Mouse (Mus musculus) heart, adult 18-20 months (tissue): ENCODE measurements around the gene Rpp25. TPM values are rescaled to one million over a fixed set of nuclear protein-coding genes. Genes with fewer than 3 reads are reported as not detected.

ENCODE experiments used
- DNase-seq, 2 experiments: peaks; one replicate each; pipeline ENCODE4 v3.0.0; 2021 to 2022; ENCODE audit warnings: mixed read lengths in 1 of 2
- long read RNA-seq, 2 experiments: library from polyadenylated mRNA; stranded (forward); transcript quantifications; one replicate each; pipeline ENCODE4 v2.0.0; 2021
- total RNA-seq, 2 experiments: library from RNA; stranded (reverse); gene quantifications; 2 replicates each; pipeline ENCODE4 v1.2.3; 2021

Gene Rpp25
- 1 to 10 TPM in 1 of 2 experiments, under 1 TPM in 1; 0.92 to 2.0 TPM for total RNA-seq
- long read RNA-seq, experiment 1, partial matches to known transcripts: 0 of 2 reads
- long read RNA-seq, experiment 1, other reads (novel, unspliced or antisense): 0 of 2 reads
- long read RNA-seq, experiment 2: 0 reads

DNA sequence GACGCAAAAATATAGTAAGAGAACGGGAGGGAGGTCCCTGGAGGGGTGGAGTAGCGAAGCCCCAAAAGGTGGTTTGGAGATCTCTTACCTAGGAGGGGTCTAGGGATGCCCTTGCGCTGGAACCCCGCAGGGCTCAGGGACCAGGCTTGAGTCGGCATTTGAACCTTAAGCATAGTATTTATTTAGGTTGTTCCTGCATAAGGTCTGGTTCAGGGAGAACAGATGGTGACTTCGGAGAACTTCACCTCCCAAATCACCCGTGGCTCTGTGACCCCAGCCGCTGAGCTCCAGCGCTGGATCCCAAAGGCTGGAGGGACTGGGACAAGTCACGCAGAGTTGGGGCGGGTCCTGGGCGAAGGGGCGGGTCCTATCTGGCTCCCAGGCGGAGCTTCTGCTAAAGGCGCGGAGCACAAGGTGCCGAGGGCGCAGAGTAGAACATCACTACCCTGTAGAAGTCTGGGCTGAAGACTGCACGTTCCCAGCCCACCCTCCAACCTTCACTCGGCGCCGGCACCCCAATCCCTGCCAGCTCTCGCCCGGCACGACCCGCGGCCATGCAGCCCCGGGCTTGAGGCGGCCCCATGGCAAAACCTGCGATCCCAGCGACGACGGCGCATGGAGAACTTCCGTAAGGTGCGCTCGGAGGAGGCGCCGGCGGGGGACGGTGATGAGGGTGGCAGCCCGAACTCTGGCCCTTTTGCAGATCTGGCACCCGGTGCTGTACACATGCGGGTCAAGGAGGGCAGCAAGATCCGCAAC is at the start of gene Rpp25:
Rpp25 (plus strand) TSS at position 405 of the 759 bp plus-strand sequence.
- peak; percentile 75 to 85 for DNase-seq

DNA sequence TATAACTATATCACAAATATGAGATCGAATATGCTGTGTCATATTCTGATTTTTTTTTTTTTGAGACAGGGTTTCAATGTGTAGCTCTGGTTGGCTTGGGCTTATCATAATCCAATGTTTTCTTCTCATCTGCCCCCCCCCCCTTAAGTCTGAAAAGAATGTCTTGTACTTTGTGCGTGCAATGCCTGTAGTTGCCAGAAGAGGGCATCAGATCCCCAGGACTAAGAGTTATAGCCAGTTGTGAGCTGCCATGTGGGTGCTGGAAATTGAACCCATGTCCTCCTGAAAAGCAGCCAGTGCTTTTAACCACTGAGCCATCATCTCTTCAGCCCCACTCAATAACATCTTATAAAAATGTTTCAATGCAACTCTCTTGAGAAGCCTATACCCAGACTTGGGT is 44.1 kb upstream of the Rpp25 start:
- DNase-seq: no peak

DNA sequence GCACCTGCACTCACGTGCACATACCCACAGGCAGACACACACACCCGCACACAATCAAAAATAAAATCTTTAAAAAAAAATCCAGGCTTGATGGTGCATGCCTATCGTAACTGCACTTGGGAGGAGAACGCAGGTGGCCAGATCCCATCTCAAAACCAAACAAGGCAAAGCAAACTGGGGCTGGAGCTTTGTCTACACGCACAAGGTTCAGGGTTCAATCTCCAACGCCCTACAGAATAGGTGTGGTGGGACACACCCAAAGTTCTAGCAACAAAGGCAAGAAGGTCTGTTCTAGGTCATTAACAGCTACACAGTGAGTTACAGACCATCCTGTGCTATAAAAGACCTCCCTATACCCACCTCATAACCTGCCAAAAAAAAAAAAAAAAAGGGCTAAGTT is 41.0 kb upstream of the Rpp25 start:
- DNase-seq: no peak

DNA sequence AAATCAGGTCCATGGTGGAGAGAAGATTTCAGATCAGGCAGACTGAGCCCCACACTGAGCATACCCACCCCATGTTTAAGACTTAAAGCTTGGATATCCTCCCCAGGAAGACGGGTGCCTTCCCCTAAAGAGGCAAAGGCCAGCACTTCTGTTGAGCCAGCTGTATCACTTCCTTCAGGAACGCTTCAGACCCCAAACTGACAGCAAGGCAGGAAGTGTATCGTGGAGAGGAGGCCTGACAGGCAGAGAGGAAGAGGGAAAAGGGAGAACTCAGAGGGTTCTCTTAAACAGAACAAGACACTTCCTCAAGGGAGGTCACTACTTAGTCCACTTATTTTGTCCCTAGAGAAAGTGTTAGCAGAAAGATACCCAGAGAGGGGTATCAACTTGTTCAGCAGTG is 37.7 kb upstream of the Rpp25 start:
- peak; percentile 7 to 36 for DNase-seq

DNA sequence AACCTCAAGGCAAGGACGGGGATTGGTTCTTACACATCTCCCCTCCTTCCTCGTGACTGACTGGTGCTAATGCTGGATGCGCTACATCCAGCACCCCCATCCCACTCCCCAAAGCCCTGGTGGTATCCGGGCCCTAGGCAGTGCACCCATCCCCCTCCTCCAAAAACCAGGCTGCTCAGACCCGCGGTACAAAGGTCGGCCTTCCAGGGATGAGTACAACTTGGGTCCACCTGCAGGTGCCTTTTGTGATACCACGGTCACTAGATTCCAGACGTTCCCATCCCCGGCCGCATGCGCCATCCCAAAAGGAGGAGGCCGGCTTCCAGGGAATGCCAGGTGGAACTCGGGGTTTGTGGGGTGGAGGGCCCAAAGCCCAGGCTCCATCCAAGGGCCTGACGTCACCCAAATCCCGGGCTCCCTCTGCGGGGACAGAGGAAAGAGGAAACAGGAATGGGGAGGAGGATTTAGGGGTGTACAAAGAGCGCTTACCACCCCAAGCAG is 36.5 kb upstream of the Rpp25 start:
- DNase-seq: peak in 1 of 2 experiments; percentile 10

DNA sequence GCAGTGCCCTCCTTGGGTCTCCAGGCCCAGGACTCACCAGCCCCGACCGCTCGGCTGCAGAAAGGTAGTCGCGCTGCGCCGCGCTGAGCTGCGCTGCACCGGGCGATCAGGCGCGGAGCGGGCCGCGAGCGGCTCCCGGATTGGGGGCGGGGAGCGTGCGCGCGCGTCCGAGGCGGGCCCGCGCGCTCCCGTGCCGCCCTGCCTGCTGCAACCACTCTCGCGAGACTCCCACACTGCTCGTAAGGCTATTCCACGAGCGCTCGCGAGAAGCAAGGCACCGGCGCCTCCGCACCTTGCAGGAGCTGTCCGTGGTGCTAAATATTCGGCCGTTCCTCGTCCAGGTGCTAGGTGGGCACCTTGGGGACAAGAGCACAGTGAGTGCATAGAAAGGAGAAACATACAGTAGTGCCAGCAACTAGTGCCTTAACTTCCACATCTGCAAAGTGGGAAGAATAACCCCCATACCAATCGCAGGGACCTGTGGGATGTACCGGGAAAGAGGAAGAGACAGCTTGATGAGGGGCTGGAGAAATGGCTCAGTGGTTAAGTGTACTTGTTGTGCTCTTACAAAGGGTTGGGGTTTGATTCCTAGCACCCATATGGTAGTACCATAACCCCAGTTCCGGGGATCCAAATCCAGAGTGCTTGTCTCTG is 35.8 kb upstream of the Rpp25 start, which contains the start of gene Scamp5:
Scamp5 (minus strand) TSS at position 165 of the 654 bp plus-strand sequence.
- DNase-seq: peak; percentile 90

DNA sequence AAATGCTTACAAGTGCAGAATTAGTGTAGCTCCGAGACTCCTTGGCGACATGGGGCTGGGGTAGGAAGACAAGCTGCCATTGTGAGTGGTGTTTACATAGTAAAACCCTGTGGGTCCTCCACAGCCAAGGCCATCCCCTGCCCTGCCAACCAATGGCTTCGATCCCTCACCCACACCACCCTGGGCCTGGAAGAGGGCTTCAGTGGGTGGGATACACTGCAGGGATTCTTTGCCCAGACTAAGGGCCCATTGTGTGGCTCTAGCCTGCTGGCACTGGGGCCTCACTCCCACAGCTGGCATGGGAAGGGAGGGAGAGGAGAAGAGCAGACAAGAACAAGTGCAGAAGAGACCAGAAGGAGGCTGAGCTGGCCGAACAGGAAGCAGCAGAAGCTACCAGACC is 34.9 kb upstream of the Rpp25 start:
- no peak for DNase-seq

DNA sequence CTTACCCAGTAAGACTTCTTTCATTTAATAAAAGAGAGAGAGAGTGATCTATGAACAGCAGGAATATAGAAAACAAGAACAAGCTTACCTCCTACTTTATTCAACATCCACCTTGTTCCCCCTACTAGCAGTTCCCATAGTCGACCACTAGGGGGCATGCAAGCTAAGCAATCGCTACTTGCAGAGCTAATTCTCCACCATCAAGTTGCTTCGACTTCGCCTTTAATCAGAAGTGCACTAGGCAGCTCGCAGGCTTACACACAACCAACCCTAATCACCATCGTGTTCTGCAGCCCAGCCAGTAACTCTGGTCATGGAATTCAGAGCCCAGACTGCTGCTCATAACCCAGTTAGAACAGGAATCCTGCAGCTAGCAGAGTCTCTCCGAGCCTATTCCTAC is 18.1 kb upstream of the Rpp25 start:
- DNase-seq: peak; percentile 78 to 90

DNA sequence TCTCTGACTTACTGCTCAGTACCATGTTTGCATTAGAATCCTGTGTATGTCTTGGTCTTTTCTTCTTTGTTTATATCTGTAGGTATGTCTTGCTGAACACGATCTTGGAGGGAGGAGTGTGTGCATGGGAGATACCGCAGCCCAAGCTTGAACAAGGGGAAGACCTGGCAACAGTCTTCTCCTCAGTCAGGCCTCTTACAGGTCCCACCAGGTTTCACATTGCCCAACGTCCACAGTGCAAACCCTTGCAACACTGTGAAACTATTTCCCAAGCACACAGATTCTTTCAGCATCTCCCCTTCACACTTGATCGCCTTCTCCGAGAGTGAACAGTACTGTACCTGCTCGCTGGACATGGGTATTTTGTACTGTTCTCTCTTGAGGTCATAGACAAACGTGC is 16.0 kb upstream of the Rpp25 start:
- no peak for DNase-seq

DNA sequence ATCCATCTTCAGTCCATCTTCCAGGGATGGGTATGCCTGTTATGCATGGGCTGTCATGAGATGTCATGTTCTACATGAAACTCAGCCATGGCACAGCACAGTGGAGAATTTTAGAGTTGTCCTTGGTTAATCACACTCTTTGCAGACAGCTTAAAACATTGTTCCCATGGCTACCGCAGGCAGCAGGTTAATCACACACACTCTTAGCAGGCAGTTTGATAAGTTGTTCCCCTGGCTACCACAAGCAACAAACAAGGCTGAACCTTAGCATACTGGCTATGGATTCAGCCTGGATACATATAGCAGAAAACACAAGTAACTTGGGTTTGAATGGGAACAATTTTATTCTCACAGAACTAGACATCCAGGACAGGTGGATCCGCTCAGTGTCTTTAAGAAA is 10.3 kb upstream of the Rpp25 start:
- peak in 1 of 2 experiments; percentile 15 for DNase-seq

DNA sequence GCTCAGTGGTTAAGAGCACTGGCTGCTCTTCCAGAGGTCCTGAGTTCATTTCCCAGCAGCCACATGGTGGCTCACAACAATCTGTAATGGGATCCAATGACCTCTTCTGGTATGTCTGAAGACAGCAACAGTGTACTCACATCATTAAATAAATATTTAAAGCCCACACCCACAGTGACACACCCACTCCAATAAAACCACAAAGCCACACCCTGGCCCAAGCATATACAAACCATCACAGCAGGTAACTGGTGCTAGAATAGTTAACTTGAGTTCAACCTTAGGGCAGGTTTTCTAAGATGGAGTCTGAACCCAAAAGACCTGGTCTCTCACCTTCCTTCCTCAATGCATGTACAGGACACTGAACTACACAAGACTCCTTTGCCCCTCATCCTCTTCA is 8.9 kb upstream of the Rpp25 start:
- DNase-seq: no peak

DNA sequence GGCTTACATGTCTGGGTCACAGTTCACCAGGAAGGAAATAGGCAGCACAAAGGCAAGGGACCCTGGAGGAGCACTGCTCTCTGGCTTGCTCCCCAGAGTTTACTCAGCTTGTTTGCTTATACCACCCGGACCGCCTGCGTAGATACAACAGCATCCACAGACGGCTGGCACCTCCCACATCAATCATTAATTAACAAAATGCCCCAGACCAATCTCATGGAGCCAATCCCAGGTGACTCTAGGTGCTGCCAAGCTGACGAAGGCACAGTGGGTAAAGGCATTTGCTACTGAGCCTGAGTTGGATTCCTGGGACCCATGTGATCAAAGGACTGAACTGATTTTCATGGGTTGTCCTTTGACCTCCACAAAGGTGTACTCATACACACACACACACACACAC is 6.6 kb upstream of the Rpp25 start:
- no peak for DNase-seq

DNA sequence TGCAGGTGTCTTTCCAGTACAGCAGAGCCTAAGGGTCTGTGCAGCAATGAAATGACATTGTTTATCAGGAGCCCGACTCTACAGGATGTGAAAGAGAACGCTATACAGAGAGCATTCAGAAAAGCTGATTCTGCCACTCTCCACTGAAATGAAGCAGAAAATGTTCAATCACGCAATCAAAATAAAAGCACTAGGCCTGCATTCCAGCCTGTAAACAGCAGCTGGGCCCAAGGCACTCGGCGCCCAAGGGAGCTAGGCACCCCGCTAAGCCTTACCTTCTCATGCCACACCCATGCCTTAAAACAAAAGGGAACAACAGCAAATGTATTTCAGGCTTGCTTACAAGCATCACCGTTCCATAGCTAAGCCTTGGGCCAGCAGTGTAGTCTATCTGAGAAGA is 5.3 kb upstream of the Rpp25 start:
- DNase-seq: no peak

DNA sequence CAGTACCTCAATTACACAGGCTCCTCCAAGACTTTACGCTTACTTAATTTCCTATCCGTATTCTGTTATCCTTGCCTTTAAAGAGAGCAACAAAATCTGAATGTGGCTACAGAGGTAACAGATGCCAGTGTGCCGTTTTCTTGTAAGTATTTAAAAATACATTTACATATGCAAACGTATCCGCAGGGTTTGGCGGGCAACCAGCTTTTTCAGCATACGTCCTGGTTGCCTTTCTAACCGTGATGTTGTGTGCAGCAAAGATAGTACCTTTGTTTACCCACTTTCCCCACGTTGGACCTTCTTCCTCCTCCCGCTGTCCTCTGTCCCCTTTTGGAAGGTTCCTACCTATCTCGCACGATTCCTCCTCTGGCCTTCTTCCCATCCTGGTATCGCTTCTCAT is 2.4 kb upstream of the Rpp25 start:
- no peak for DNase-seq

DNA sequence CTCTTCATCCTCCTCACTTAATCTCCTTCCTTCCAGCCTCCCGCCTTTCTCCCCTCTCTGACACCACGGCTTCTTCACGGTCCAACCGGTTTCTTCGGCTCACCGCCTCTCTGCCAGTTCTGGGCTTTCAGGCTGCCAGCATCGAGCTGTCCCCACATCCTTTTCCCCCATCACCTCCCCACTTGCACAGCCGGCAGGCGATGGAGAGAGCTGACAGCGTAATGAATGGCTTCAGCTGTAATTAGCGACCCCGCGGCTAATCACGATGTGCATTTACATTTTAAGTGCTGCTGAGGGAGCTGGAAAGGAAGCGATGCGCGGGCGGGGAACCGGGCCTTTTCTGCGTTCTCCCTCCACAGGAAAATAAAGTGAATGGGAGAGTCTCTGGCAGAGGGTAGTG is 2.0 kb upstream of the Rpp25 start:
- DNase-seq: no peak

DNA sequence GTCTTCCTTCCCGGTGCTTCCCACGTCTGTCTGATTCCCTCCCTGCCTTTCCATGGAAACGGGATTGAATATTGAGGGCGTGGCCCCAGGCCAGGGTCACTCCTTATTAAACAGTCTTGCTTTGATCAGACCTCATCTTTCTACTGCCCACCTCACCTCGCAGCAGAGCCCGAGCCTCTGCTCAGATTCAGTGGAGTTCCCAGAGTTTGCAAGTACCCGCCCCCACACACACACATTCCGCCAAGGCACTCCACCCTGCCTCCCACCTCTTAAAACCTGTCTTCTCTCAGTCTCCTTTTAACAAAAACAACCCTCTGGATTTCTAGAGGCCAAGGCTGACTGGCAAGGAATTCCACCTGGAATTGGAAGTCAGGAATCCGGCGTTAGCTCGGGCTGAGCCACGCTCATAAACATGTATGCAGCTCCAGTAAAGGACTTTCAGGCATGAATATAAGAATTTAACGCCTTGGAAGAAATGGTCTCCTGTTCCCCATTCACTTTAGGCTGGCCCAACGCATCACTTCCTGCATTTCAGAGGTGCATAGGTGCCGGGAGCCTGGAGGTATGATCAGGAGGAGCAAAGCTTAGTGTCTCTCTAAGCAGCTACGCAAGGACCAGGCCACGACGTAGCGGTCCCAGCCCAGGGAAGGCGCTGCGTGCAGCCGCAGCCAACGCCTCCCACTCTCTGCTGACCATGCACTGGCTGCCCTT is 760 bp upstream of the Rpp25 start:
- peak; percentile 27 to 31 for DNase-seq

DNA sequence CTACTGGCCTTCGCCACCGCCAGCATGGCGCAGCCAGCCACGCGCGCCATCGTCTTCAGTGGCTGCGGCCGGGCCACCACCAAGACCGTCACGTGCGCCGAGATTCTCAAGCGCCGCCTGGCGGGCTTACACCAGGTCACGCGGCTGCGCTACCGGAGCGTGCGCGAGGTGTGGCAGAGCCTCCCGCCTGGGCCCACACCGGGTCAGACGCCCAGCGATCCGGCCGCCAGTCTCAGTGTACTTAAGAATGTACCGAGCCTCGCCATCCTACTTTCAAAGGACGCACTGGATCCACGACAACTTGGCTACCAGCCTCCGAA is 515 bp downstream of the Rpp25 start:
- peak; percentile 54 to 69 for DNase-seq

DNA sequence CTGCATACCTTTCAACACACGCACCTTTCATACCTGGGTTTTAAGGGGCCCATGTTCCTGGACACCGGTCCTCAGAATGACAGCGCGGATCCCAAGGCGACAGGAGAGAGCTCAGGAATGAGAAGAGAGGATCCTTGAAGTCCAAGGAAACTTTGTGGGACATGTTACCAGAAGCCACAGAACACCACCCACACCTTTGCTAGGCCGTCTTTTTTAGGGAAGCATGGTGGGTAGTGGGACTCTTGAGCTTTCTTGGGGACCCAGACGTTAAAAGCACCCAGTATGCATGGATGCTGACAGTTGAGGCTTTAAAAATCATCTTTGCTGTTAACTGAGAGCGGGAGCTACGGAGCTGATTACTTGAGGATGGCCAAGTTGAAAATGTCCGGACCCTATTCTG is 1.1 kb downstream of the Rpp25 start:
- DNase-seq: no peak

DNA sequence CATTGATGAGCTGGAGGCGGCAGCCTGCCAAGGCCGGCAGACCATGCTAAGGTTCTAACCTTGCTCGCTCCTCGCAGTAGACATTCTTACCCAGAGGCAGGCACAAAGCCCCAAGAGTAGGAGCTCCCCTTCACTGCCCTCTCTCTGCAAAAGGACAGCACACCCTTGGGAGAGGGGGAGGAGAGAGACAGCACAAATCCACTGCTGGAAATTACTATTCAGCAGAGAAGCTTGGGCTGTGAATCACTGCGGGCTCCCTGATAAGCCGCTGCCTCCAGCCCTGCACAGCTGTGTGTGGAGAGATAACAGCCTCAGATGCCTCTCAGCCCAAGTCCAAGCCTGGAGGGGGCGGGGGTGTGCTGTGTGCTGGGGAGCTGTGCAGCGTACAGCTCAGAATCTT is 1.9 kb downstream of the Rpp25 start:
- DNase-seq: peak; percentile 76 to 88

DNA sequence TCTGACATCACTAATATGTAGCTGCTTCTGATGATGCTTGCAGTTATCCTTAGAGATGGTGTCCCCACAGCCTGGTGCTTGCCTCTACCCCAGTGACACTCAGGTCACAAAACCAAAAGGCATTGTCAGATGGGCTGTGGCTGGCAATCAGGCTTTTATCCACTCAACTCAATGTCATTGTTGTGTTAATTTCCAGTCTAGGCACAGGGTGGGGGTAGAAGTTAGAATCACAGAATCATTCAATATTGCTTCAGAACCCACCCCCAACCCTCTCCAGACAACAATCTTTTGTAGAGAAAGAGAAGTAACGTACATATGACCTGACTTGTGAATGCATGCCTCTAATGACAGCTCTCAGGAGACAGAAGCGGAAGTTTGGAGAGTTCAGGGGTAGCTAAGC is 6.8 kb downstream of the Rpp25 start:
- DNase-seq: no peak

DNA sequence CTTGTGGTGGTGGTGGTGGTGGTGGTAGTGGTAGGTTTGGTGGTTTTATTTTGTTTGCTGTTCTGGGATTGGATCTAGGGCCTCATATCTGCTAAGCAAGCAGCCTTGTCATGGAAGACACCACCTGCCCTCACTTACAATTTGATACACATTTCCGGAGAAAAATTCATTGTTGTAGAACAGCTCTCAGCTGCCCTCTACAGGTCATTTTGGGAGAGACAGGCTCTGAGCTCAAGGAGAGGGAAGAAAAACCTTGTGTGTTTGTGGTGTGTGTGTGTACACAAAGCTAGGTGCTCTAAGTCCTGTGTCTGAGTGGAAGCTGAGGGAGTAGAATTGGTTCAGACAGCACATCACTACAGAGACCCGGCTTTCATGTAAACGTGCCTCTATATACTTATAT is 13.3 kb downstream of the Rpp25 start:
- DNase-seq: peak; percentile 49 to 86

DNA sequence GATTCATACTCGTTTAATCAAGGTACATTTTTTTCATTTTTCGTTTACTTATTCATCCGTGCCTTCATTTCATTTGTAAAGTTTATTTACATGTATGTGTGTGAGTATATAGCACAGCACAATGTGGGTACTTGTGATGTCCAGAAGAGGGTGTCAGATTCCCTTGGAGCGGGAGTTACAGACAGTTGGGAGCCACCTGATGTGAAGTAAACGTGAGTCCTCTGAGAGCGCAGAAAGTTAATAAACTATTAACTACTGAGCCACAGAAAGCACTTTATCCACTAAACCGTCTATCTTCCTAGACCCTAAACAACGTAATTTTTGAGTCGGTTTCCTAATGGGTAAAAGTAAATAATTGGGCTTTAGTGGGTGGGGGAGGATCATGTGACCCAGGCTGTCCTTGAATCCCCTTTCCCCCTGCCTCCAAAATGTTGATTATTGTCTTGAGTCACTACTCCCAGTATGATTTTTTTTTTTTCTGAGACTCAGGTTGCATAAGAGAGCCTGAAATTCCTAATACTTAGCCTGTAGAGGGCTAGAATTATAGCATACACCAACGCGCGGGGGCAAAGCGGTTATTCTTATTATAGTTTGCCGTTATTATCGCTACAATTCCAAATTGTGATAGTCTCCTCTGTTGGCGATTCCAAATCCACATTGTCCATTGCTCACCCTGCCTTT is 16.7 kb downstream of the Rpp25 start:
- no peak for DNase-seq
